Mouse (Mus musculus) neutrophil, adult 5-6 weeks (primary cell): Measurements from ENCODE around the gene Usp7. TPM values are rescaled to one million over a fixed set of nuclear protein-coding genes. Genes with fewer than 3 reads are reported as not detected.
"Not testable (repeated sequence)": the region's sequence is repeated elsewhere in the genome, so short reads cannot be mapped to it uniquely, and the experiment has no call there.

Source experiments
- ATAC-seq: fragments of 151-379, 151-347 bp; 2 replicates; pipeline ENCODE4 v1.8.0; 2017; ENCODE audit warnings: mild to moderate bottlenecking, moderate TSS enrichment; ENCODE audit not compliant: insufficient number of reproducible peaks, poor library complexity, low FRiP score, severe bottlenecking; ENCODE audit errors: extremely low read depth
- total RNA-seq: library from RNA; stranded (forward); fragments of 200-1000 nt; gene quantifications from 2 replicates; pipeline ENCODE4 v1.2.3, GENCODE M21; 2017

Usp7 gene
- total RNA-seq, 1 experiment from 2014 or later, result 377 TPM

GRCm38 (mm10) chr16:8761894-8762293, 30.2 kb downstream of the Usp7 start:
- no peak for ATAC-seq

DNA sequence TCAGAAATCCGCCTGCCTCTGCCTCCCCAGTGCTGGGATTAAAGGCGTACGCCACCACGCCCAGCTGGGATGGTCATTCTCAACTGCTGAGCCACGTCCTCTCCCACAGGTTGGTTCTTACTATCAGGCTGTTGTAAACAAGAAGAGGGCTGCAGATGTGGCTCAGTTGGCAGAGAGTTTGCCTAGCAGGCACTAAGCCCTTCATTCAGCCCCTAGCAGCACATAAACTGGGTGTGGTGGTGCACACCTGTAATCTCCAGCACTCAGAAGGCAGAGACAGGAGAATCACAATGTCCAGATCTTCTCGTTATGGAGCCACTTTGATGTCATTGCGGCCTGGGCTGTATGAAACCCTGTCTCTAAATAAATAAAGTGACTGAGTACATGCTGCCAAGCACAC, 31.1 kb downstream of the Usp7 start:
- no peak for ATAC-seq

- ATAC-seq, result no peak
These were observed 33.1 kb downstream of the Usp7 start for GRCm38 (mm10) chr16:8758979-8759378.

- ATAC-seq, result no peak
These were observed 33.9 kb downstream of the Usp7 start for GRCm38 (mm10) chr16:8758193-8758592.

- not testable (repeated sequence) for ATAC-seq
These were observed 34.5 kb downstream of the Usp7 start for GRCm38 (mm10) chr16:8757586-8757985.

- no peak for ATAC-seq
These were observed 39.8 kb downstream of the Usp7 start for GRCm38 (mm10) chr16:8752334-8752733.

DNA sequence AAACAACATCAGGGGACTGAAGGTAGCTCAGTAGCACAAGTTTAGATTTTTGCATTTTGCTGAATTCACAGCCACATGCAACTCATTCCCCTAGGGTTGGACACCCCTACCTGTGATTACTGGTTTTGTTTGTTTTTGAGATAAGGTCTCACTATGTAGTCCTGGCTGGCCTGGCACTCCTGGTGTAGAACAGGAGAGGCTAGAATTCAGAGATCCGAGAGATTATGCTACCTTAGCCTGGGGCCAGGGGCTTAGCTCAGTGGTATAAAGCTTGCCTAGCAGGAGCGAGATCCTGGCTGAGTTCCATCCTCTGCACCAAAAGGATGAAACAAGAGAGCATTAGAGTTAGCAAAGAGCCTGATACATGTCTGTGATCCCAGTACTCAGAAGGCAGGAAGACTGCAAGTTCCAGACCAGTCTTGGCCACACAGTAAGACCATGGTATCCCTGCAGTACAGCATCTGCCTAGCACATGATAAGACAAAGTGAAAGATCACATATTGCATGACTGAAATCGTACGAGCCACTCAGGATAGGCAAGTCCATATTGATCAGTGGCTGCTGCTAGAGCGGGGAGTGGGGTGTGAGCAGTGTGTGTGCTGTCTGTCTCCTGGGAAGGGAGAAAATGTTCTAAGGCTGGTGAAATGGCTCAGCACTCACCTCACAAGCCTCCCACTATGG, 40.4 kb downstream of the Usp7 start:
- ATAC-seq, result no peak

DNA sequence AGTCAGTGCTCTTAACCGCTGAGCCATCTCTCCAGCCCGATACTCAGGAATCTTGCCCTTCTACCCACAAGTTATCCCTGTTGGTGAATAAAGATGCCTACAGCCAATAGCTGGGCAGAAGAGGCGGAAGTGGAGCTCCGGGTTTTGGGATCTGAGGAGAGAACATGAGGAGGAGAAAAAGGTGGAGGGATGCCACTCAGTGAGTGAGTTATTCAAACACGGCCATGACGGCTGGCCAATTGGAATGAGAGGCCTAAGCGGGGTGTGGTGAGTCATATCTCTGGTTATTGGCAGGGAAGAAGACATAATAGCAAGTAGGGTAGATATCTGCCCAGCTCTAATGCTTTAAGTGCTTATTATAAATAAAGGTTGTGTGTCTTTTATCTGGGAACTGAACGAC, 43.2 kb downstream of the Usp7 start:
- no peak for ATAC-seq

DNA sequence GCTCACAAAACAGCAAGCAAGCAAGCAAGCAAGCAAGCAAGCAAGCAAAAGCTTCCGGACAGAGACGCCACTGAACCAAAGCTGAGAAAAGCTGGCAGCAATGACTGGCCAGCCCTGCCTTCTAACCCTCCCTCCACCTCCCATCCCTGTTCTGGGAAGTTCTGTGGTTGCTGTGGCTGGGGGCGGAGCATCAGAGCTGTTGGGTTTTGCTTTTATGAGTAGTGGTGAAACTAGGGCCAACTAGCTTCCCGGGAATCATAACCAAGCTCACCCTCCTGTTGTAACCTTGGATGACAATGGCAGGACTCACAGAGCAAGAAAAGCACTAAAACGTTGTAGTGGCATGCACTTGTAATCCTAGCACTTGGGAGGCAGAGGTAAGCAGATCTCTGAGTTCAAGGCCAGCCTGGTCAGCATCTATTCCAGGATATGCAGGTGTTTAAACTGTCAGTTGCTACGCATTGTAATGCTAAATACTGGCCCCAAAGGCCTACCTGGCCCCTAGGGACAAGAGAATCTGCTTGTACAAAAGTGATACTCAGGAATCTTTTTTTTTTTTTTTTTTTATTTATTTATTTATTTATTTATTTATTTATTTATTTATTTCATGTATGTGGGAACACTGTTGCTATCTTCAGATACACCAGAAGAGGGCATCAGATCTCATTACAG, 43.8 kb downstream of the Usp7 start:
- ATAC-seq, result 0 out of 2 replicates have a peak, but pooled peaks have one; percentile 7

GRCm38 (mm10) chr16:8747772-8748171, 44.3 kb downstream of the Usp7 start:
- peak; percentile 66; the same call in 1 of the 2 replicates for ATAC-seq

DNA sequence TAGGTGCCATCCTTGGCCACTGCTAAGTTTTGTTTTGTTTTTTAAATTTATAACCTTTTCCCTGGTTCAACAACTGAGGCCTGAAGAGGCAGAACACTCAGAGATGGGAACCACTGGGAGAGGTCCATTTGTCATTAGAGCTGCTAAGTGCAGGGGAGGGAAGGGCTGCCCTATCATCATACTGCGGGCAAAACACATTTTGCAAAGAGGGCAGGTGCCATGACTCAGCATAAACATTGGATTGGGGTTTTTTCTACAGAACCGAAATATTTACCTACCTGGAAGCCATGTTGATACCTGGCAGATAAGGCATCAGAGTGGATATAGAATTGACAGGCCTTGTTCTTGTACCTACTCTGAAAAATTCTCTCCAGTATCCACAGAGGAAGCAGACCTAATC, 45.6 kb downstream of the Usp7 start:
- ATAC-seq, result no peak

DNA sequence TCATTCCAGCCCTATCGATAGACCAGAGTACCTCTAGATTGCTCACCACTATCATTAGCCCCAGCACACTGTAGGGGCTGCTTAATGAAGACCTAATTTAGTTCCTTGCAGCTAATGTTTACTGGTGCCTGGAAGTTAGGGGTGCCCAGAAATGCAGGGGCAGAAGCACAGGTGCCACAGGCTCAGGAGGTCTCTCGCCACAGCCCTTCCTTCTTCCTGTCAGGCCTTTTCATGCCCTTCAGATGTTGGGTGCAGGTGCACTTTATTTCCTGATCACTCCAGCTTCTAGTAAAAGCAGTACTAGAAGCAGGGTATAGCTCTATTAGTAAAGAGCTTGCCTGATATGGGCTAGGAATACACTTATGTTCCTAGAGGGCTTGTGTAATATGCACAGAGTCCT, 46.4 kb downstream of the Usp7 start:
- no peak for ATAC-seq

DNA sequence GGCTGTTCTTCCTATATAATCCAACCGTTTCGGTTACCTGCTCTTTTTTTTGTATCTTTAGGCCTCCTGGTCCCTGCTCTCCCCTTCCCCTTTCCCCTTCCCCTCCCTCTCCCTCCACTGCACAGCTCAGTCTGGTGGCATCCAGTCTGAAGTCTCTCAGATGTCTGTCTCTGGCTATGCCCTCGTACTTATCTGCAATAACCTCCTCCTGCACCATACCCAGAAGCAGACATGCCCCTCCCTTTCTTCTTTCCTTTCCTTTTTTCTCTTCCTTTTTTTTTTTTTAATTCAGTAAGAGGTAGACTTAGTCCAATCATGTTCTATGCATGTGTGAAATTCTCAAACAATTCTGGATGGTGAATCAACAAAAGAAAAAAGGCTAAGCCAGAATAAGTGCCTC, 48.1 kb downstream of the Usp7 start:
- ATAC-seq, result no peak

DNA sequence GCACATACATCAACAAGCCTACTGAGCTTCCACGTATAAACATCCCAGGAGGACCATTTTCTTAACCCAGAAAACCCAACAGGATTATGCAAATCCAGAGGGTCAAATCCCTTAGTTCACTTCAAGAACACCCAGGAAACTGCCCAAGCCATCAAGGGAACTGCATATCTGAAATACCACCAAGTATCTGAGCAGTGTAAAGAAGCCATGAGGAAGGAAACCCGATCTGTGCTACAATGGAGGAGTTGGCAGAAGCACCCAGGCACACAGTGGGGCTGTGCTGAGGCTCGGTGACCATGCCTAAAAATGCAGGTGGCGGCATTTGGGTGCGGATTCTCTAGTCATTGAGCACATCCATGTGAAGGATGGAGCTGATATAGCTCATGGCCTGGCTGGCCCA, 50.4 kb downstream of the Usp7 start:
- no peak for ATAC-seq

GRCm38 (mm10) chr16:8741110-8741509, 51.0 kb downstream of the Usp7 start:
- peak; percentile 22; the same call in 1 of the 2 replicates for ATAC-seq

DNA sequence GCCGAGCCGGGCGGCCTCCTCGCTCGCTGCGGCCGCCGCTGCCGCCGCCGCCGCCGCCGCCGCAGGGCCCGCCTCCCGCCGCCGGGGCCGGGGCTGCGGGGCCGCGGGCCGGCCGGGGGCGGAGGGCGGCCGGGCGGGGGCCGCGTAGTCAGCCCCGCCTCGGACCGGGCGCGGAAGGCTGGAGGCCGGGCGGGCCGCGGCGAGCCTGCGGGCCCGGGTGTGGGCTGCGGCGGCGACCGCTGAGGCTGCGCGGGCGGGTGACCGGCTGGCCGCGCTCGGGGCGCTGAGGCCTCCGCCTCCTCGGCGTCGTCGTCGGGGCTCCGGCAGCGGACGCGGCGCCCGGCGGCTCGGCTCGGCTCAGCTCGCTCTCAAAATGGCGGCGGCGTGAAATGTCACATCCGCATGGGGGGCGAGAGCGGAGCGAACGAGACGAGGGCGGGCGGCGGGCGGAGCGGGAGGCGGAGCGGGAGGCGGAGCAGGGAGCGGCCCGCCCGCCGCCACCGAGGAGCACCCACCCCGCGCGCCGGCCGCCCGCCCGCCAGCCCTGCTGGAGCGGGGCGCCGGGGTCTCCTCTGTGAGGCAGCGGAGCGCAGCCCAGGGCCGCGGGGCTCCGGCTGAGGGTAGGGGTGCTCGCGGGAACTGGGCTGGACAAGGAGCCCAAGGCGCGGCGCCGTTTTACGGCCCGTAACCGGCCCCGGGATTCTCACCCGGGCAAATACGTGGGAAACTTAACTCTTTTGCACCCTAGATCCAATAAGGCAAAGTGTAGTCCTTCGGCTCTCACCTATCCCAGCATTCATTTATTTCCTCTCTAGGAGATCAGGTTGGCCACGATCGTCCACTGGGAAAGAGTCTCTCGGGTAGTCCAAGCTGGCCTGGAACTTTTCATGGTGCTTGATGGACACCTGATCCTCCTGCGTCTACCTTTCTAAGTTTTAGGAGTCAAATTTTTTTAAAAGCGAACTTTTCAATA, 53.3 kb downstream of the Usp7 start:
- peak; percentile 85 for ATAC-seq

DNA sequence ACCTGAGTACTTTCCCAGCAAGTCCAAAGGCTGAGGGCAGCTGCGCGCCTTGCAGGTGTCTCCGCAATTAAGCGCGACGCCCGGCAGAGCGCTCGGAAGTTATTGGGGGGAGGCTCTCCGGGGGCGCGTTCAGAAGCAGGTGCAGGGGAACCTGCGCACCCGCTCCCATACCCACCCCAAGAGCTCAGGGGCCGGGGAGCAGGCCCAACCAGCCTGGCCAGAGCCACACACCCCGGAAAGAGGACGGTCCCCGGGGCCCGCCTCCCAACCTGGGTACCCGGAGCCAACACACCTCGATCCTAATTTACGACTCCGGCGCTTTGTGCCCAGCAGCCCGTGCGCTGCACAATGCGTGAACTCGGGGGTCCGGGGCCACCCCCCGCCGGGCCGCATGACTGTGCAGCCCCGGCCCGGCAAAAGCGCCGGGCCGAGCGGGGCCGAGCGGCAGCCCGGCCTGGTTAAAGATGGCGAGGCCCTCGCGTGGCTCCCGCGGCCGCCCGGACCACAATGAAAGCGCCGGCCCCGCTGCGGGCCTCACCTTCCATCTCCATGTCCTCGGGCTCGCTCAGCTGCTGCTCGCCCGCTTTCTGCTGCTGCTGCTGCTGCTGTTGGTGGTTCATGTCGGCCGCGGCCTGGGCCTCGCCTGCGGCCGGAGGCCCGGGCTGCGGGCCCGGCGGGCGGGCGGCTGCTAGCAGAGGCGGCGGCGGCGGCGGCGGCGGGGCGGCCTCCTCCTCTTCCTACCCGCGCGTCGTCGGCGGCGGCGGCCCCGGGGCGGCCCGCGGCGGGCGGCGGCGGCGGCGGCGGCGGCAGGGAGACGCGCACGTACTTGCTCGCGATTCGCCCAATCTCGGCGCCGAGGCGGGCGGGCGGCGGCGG, 54.2 kb downstream of the Usp7 start:
- no peak for ATAC-seq

DNA sequence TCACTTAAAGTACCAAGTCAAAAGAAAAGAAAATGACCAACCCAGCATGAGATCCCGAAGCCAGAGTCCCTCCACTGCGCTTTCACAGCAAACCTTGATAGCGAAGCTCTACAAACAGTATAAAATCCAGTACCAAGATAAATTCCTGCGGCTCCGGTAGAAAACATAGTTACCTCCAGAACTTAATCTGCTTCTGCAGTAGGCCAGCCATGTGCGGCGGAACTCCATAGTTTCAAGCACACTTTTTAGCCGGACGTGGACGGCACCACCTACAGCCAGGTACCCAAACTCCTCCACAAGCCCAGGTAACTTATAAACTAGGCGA, 54.8 kb downstream of the Usp7 start:
- no peak for ATAC-seq

DNA sequence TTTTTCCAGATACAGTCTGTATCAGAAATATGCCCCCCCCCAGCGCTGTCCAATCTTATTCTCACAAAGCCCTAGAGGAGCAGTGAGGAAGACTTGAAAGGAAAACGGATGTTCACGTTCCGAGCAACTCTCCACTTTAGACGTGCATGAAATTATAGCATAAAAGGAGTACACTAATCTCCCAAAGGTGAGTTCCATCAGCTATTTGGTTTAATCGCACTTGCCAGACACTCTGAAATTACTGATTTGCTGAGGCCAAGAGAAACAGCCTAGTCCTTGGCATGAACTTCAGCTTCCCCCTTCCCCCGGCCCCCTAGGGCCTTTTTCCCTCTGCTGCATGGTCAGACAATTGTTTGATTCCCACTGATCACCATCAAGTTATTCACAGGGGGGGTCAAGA, 55.4 kb downstream of the Usp7 start:
- ATAC-seq, result no peak
